Mouse (Mus musculus): ENCODE data around the gene Gm5134.

GRCm38 (mm10) chr10:76001160-76001559 is 46.8 kb downstream of the Gm5134 start:
- TF ChIP-seq EP300 (IDR thresholded peaks at IDR 0.05; ENCODE audit: low read depth) (no peak), CTCF (IDR thresholded peaks at IDR 0.05; ENCODE audit: low read depth) (no peak)

All from liver, postnatal 0 days (tissue).